Mouse (Mus musculus): ENCODE data around the gene Gpr161.

- no peak for TF ChIP-seq CTCF (IDR thresholded peaks at IDR 0.05; ENCODE audit: low read depth, low read length)
- no peak for TF ChIP-seq POLR2A (IDR thresholded peaks at IDR 0.05; ENCODE audit: insufficient read depth, low read length)
These were observed 20.6 kb upstream of the Gpr161 start for GRCm38 (mm10) chr1:165274946-165275345.

Data from ES-Bruce4 (cell line).